Mouse (Mus musculus): ENCODE data around the gene March8. TPM values are rescaled to one million over a fixed set of nuclear protein-coding genes. Genes with fewer than 3 reads are reported as not detected.

Gene March8
- polyA plus RNA-seq, 1 experiment from 2014 or later, result 37.4 TPM

DNA sequence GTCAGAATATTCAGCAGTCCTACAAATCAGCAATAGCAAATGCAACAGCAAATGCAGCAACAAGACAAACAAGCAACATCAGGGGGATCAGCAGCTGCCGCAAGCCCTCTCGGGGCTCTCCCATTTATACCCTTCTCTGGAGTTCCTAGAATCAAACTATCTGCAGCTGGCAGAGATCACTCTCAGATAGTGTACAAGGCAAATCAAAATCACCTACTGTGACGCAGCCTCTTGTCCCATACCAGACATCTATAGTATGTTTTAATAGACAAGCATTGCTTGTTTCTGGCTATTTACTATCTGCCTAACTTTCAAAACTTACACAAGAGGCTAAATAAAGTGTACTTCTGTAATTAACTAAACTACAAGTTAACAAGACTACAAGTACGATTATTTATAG, 24.2 kb downstream of the March8 start:
- Histone ChIP-seq H3K36me3 (ENCODE audit: control insufficient read depth, insufficient read depth, low read length) (no peaks in the 10 kb centered on the region), H3K27ac (ENCODE audit: low read depth, low read length) (no peak overlapping the region), H3K4me2 (no peak overlapping the region), H3K27me3 (ENCODE audit: control insufficient read depth, insufficient read depth, low read length) (no peaks in the 10 kb centered on the region), H3K4me1 (ENCODE audit: control insufficient read depth, insufficient read depth, low read length) (no peaks in the 10 kb centered on the region), H3K9me3 (ENCODE audit: control insufficient read depth, low read length) (no peaks in the 10 kb centered on the region), H3K4me3 (ENCODE audit: low read depth, low read length) (no peak overlapping the region), H3K9ac (ENCODE audit: low read length) (no peak overlapping the region)
- DNase-seq (ENCODE audit: low spot score, missing footprints), result no peak
- WGBS, result 92% methylated on average over 4 of the region's 4 CpGs
- ATAC-seq (ENCODE audit: low FRiP score), result no peak

DNA sequence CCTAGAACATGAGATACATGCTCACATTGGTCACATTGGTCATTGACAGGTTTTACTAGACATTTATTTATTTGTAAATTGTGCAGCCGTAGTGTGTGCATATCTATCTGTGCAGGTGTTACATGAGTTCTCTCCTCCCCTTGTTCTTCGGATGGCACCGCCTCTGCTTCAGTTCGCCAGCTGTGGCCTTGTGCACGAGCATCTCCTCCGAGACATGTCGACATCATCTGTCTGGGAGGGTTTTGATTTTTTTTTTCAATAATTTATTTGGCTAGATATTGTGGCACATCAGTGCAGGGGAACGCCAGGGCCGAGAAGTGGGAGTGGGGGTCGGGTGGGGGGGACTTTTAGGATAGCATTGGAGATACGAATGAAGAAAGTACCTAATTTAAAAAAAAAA, 30.1 kb downstream of the March8 start:
- Histone ChIP-seq H3K9ac (ENCODE audit: low read length) (no peak overlapping the region), H3K4me3 (ENCODE audit: low read depth, low read length) (no peak overlapping the region), H3K4me2 (no peak overlapping the region), H3K27ac (ENCODE audit: low read depth, low read length) (no peak overlapping the region), H3K27me3 (ENCODE audit: control insufficient read depth, insufficient read depth, low read length) (no peaks in the 10 kb centered on the region), H3K4me1 (ENCODE audit: control insufficient read depth, insufficient read depth, low read length) (no peaks in the 10 kb centered on the region), H3K36me3 (ENCODE audit: control insufficient read depth, insufficient read depth, low read length) (no peaks in the 10 kb centered on the region), H3K9me3 (ENCODE audit: control insufficient read depth, low read length) (no peaks in the 10 kb centered on the region)
- ATAC-seq (ENCODE audit: low FRiP score) (no peak), DNase-seq (ENCODE audit: low spot score, missing footprints) (no peak)
- 89% methylated on average over 11 of the region's 11 CpGs for WGBS

DNA sequence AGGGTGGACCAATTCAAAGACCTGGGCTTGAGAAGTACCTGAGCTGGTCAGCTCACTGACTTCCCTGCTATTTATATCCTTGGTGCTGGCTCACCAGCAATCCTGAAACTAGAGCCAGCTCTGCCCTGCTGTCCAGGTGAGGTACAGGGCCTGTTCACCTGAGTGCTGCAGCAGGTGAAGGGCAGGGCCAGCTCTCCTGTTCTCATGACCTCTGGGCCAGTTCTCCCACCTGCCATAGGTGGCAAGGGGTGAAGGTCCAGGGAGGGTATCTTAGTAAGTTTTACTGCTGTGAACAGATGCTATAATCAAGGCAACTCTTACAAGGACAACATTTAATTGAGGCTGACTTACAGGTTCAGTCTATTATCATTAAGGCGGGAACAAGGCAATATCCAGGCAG, 32.0 kb downstream of the March8 start:
- no peak overlapping the region for H3K9ac ChIP-seq (ENCODE audit: low read length)
- no peak overlapping the region for H3K4me2 ChIP-seq
- no peak overlapping the region for H3K27ac ChIP-seq (ENCODE audit: low read depth, low read length)
- ATAC-seq (ENCODE audit: low FRiP score) (no peak), DNase-seq (ENCODE audit: low spot score, missing footprints) (no peak)
- no peaks in the 10 kb centered on the region for H3K27me3 ChIP-seq (ENCODE audit: control insufficient read depth, insufficient read depth, low read length)
- WGBS, result 100% methylated on average over 1 of the region's 1 CpGs
- H3K4me3 ChIP-seq (ENCODE audit: low read depth, low read length), result no peak overlapping the region
- H3K4me1 ChIP-seq (ENCODE audit: control insufficient read depth, insufficient read depth, low read length), result no peaks in the 10 kb centered on the region
- no peaks in the 10 kb centered on the region for H3K9me3 ChIP-seq (ENCODE audit: control insufficient read depth, low read length)
- H3K36me3 ChIP-seq (ENCODE audit: control insufficient read depth, insufficient read depth, low read length), result no peaks in the 10 kb centered on the region

DNA sequence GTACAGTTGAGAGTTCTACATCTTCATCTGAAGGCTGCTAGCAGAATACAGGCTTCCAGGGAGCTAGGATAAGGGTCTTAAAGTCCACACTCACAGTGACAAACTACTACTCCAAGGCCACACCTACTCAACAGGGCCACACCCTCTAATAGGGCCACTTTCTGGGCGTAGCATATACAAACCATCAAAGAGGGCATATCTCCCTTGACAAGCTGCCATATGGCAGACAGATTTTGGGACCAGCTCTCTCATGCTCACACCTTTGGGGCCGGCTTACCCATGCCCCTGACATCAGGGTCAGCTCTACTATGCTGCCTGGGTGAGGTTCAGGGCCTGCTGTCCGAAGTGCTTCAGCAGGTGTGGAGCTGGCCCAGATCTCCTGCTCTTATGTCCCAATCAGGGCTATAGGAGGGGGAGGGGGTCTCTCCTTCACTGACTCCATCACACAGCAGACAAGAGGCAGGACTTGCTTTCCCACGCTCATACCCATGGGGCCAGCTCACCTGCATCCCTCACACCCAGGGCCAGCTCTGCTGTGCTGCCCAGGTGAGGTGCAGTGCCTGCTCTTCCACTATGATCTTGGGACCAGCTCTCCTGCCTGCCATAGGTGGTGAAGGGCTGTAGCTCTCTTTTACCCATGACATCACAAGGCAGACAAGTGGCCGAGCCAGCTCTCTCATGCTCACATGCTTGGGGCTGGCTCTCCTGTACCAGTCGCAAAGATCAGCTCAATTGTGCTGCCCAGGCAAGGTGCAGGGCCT, 32.6 kb downstream of the March8 start:
- Histone ChIP-seq H3K36me3 (ENCODE audit: control insufficient read depth, insufficient read depth, low read length) (no peaks in the 10 kb centered on the region), H3K27ac (ENCODE audit: low read depth, low read length) (no peak overlapping the region), H3K4me2 (no peak overlapping the region), H3K4me1 (ENCODE audit: control insufficient read depth, insufficient read depth, low read length) (no peaks in the 10 kb centered on the region), H3K9ac (ENCODE audit: low read length) (no peak overlapping the region), H3K9me3 (ENCODE audit: control insufficient read depth, low read length) (no peaks in the 10 kb centered on the region), H3K27me3 (ENCODE audit: control insufficient read depth, insufficient read depth, low read length) (no peaks in the 10 kb centered on the region), H3K4me3 (ENCODE audit: low read depth, low read length) (no peak overlapping the region)
- DNase-seq (ENCODE audit: low spot score, missing footprints) (no peak), ATAC-seq (ENCODE audit: low FRiP score) (no peak)
- WGBS, result 90% methylated on average over 6 of the region's 6 CpGs

DNA sequence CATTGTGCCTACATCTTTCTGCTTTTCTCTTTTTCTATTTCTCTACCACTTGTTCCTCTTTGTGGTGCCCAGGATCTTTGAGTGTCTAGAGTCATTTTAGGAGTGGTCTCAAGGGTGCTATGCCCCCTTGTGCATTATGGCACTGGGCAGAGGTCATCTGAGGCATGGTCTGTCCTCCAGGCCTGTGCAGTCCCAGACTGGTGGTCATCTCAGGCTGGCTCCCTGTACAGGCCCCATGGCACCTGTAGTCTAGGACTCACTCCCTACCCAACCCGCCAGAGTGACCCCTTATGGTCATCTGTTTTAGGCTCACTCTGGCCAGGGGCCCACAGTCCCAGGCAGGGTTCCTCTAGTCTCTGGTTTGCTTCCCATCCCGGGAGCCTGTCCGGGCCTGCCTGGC, 33.7 kb downstream of the March8 start:
- no peaks in the 10 kb centered on the region for H3K27me3 ChIP-seq (ENCODE audit: control insufficient read depth, insufficient read depth, low read length)
- no peaks in the 10 kb centered on the region for H3K9me3 ChIP-seq (ENCODE audit: control insufficient read depth, low read length)
- H3K4me2 ChIP-seq, result no peak overlapping the region
- no peak overlapping the region for H3K27ac ChIP-seq (ENCODE audit: low read depth, low read length)
- WGBS, result 100% methylated on average over 3 of the region's 3 CpGs
- H3K4me3 ChIP-seq (ENCODE audit: low read depth, low read length), result no peak overlapping the region
- no peaks in the 10 kb centered on the region for H3K4me1 ChIP-seq (ENCODE audit: control insufficient read depth, insufficient read depth, low read length)
- H3K9ac ChIP-seq (ENCODE audit: low read length), result no peak overlapping the region
- ATAC-seq (ENCODE audit: low FRiP score) (no peak), DNase-seq (ENCODE audit: low spot score, missing footprints) (no peak)
- H3K36me3 ChIP-seq (ENCODE audit: control insufficient read depth, insufficient read depth, low read length), result no peaks in the 10 kb centered on the region

DNA sequence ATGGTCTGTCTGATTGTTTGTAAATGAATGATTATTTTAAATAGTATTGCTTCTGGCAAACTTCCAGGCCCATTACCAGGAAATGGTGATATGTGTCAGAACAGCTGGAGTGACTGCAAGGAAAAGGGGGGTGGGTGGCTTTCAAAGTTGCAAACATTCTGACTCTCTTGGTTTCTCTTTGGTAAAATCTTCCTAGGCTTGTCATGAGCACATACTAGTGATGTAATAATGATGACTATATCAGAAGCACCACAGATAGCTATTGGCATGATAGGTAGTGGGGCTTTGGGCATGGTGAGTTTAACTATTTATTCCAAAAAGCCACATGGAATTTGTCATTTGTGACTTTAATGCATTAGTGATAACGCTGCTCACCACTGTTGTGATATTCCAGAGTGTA, 36.3 kb downstream of the March8 start:
- H3K9me3 ChIP-seq (ENCODE audit: control insufficient read depth, low read length), result no peaks in the 10 kb centered on the region

DNA sequence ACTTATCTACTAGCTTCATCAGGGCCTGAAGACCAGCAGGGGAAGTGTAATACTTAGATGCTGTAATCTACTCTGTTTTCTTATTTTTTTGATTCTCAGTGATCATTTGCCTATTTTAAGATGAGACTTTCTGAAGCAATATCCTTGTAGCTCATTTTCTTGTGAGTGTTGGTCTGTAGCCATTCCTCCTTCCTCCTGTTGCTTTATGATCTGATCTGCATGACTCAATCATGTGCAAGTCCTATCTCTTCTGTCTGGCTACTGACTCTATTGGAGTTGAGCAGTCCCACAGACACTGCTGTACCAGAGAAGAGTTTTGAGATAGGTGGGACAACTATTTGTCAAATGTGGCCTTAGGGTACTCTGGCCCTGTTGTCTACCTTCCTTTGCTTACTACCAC, 36.8 kb downstream of the March8 start:
- Histone ChIP-seq H3K9ac (ENCODE audit: low read length) (no peak overlapping the region), H3K36me3 (ENCODE audit: control insufficient read depth, insufficient read depth, low read length) (no peaks in the 10 kb centered on the region), H3K27me3 (ENCODE audit: control insufficient read depth, insufficient read depth, low read length) (no peaks in the 10 kb centered on the region), H3K4me3 (ENCODE audit: low read depth, low read length) (no peak overlapping the region), H3K27ac (ENCODE audit: low read depth, low read length) (no peak overlapping the region), H3K9me3 (ENCODE audit: control insufficient read depth, low read length) (no peaks in the 10 kb centered on the region), H3K4me2 (no peak overlapping the region), H3K4me1 (ENCODE audit: control insufficient read depth, insufficient read depth, low read length) (no peaks in the 10 kb centered on the region)
- DNase-seq (ENCODE audit: low spot score, missing footprints), result no peak
- no peak for ATAC-seq (ENCODE audit: low FRiP score)

More for the DNA sequence above, 36.3 kb downstream of the March8 start:
- Histone ChIP-seq H3K27me3 (ENCODE audit: control insufficient read depth, insufficient read depth, low read length) (no peaks in the 10 kb centered on the region), H3K27ac (ENCODE audit: low read depth, low read length) (no peak overlapping the region), H3K4me1 (ENCODE audit: control insufficient read depth, insufficient read depth, low read length) (no peaks in the 10 kb centered on the region), H3K9ac (ENCODE audit: low read length) (no peak overlapping the region), H3K4me2 (no peak overlapping the region), H3K4me3 (ENCODE audit: low read depth, low read length) (no peak overlapping the region), H3K36me3 (ENCODE audit: control insufficient read depth, insufficient read depth, low read length) (no peaks in the 10 kb centered on the region)
- ATAC-seq (ENCODE audit: low FRiP score) (no peak), DNase-seq (ENCODE audit: low spot score, missing footprints) (no peak)
- WGBS, result 91% methylated on average over 1 of the region's 1 CpGs

DNA sequence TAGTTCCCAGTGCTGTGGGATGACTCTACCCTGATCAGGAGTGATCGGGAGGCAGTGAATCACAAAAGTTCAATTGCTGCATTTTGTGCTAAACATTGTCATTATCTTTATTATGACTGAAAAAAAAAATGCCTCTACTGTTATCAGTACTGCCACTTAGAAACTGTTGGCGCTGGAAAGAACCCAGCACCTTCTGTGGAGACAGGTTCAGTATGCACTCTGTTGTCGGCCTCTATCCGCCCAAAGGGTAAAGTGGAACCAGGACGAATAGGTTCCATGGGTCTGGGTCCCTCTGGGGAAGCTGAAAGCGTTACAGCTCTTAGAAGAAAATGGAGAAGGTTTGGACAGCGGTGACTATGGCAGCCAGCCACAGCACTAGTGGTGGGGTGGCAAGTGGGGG, 41.1 kb downstream of the March8 start:
- H3K9me3 ChIP-seq (ENCODE audit: control insufficient read depth, low read length), result no peaks in the 10 kb centered on the region
- DNase-seq (ENCODE audit: low spot score, missing footprints) (no peak), ATAC-seq (ENCODE audit: low FRiP score) (no peak)
- H3K4me2 ChIP-seq, result no peak overlapping the region
- H3K4me1 ChIP-seq (ENCODE audit: control insufficient read depth, insufficient read depth, low read length), result no peaks in the 10 kb centered on the region; the same call in 1 of the 2 replicates
- H3K4me3 ChIP-seq (ENCODE audit: low read depth, low read length), result no peak overlapping the region
- H3K36me3 ChIP-seq (ENCODE audit: control insufficient read depth, insufficient read depth, low read length), result no peaks in the 10 kb centered on the region
- H3K27ac ChIP-seq (ENCODE audit: low read depth, low read length), result no peak overlapping the region
- 87% methylated on average over 7 of the region's 7 CpGs for WGBS
- no peak overlapping the region for H3K9ac ChIP-seq (ENCODE audit: low read length)
- H3K27me3 ChIP-seq (ENCODE audit: control insufficient read depth, insufficient read depth, low read length), result no peaks in the 10 kb centered on the region

DNA sequence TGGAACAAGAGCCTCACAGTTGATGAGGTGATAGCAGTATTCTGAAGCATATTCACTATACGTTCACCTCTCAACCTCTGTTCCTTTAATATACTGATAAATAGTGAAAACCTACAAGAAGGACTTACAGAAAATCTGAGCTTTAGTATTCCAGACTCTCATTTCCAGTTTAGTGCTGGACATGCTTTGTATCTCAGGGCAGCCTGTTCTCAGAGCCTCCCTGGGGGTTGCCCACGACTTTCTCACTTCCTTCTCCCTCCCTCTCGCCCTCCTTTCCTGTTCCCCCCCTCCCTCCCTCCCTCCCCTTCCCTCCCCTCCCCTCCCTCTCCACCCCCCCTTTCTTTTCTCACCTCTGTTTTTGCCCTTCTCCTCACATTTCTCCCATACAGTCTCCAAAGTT, 42.3 kb downstream of the March8 start:
- H3K4me2 ChIP-seq, result no peak overlapping the region
- H3K36me3 ChIP-seq (ENCODE audit: control insufficient read depth, insufficient read depth, low read length), result no peaks in the 10 kb centered on the region
- no peaks in the 10 kb centered on the region for H3K9me3 ChIP-seq (ENCODE audit: control insufficient read depth, low read length)
- H3K9ac ChIP-seq (ENCODE audit: low read length), result no peak overlapping the region
- peaks cover under 1% of the 10 kb centered on the region for H3K4me1 ChIP-seq (ENCODE audit: control insufficient read depth, insufficient read depth, low read length)
- no peaks in the 10 kb centered on the region for H3K27me3 ChIP-seq (ENCODE audit: control insufficient read depth, insufficient read depth, low read length)
- H3K4me3 ChIP-seq (ENCODE audit: low read depth, low read length), result no peak overlapping the region
- DNase-seq (ENCODE audit: low spot score, missing footprints) (no peak), ATAC-seq (ENCODE audit: low FRiP score) (no peak)
- H3K27ac ChIP-seq (ENCODE audit: low read depth, low read length), result no peak overlapping the region
- WGBS, result 53% methylated on average over 3 of the region's 3 CpGs
